ENCODE assay signal across 13 mouse cellular contexts in genomic region chr3:85348021-85348420, GRCm38 (mm10).
"Had no signal": no experiment of that assay in that cellular context is flagged by ENCODE, and none has a peak within 500 bp of the region (broad histone marks: within the 10 kb centered on the region; RNA-seq: fewer than 3 reads in every experiment).

No protein-coding gene starts in this region.

- H3K27ac ChIP-seq: limb, embryonic 10.5 days; liver, embryonic 12.5 days; lung, embryonic 15.5 days; macrophage; midbrain, embryonic 12.5 days had no signal

- H3K27me3 ChIP-seq: liver, embryonic 12.5 days; lung, embryonic 15.5 days; midbrain, embryonic 12.5 days had no signal

- H3K4me1 ChIP-seq: limb, embryonic 10.5 days; liver, embryonic 12.5 days; lung, embryonic 15.5 days; megakaryocyte, embryonic 14.5 days; midbrain, embryonic 12.5 days had no signal

- H3K9ac ChIP-seq: liver, embryonic 12.5 days; lung, embryonic 15.5 days; midbrain, embryonic 12.5 days had no signal

- ATAC-seq: liver, embryonic 12.5 days; midbrain, embryonic 16.5 days had no signal

- H3K4me2 ChIP-seq: liver, embryonic 12.5 days; lung, embryonic 15.5 days; midbrain, embryonic 12.5 days had no signal

- H3K4me3 ChIP-seq: limb, embryonic 10.5 days; liver, embryonic 12.5 days; lung, embryonic 15.5 days; megakaryocyte, embryonic 14.5 days; midbrain, embryonic 12.5 days had no signal

- DNase-seq: kidney, adult 18-20 months; kidney, postnatal 10 days; lung, postnatal 14 days; right cerebral cortex, postnatal 25 days; thymus, adult 18-20 months; thymus, postnatal 14 days had no signal

- H3K9me3 ChIP-seq: limb, embryonic 10.5 days; liver, embryonic 12.5 days; lung, embryonic 15.5 days; megakaryocyte, embryonic 14.5 days; midbrain, embryonic 12.5 days had no signal

- H3K36me3 ChIP-seq: limb, embryonic 10.5 days; liver, embryonic 12.5 days; lung, embryonic 15.5 days; midbrain, embryonic 12.5 days had no signal
